Mouse (Mus musculus) adrenal gland, adult 8-10 months (tissue): Measurements from ENCODE around the gene Fanci. TPM values are rescaled to one million over a fixed set of nuclear protein-coding genes. Genes with fewer than 3 reads are reported as not detected.

Experiments used
- total RNA-seq, 4 experiments: library from RNA; stranded (reverse); gene quantifications; 2 replicates each; pipeline ENCODE4 v1.2.4; 2022

Fanci gene
- total RNA-seq, 4 experiments from 2014 or later, result 0.20 to 0.95 (median 0.43) TPM

Other genes with a start within 250 kb of the Fanci start
- 100 to 1,000 TPM; 263 to 328 (median 290) TPM for gene Mfge8, start 242.9 kb upstream of the Fanci start, total RNA-seq
- 1,000 to 10,000 TPM; 1,088 to 1,472 (median 1,425) TPM for gene Abhd2, start 118.7 kb upstream of the Fanci start, total RNA-seq
- gene Rlbp1, start 4.9 kb upstream of the Fanci start, total RNA-seq, result 1 to 10 TPM in 1 of 4 experiments, under 1 TPM in 1, not detected in 2; 0.17 to 1.4 TPM
- gene Polg, start 74.4 kb downstream of the Fanci start, total RNA-seq, result 10 to 100 TPM; 73.6 to 86.6 (median 84.0) TPM
- 10 to 100 TPM; 28.1 to 57.4 (median 34.7) TPM for gene Rhcg, start 225.7 kb downstream of the Fanci start, total RNA-seq